Mouse (Mus musculus): Measurements from ENCODE around the gene Dmgdh.

Gene Dmgdh

GRCm38 (mm10) chr13:93710325-93710724 is 36.1 kb downstream of the Dmgdh start:
- no peak for DNase-seq (ENCODE audit: low spot score in 2 of 2)

GRCm38 (mm10) chr13:93711226-93711625 is 37.0 kb downstream of the Dmgdh start:
- no peak for DNase-seq (ENCODE audit: low spot score in 2 of 2)

- no peak for DNase-seq (ENCODE audit: low spot score in 2 of 2)
Measured at GRCm38 (mm10) chr13:93712362-93712761, 38.1 kb downstream of the Dmgdh start.

GRCm38 (mm10) chr13:93713826-93714225 is 39.6 kb downstream of the Dmgdh start:
- DNase-seq (ENCODE audit: low spot score in 2 of 2): no peak

GRCm38 (mm10) chr13:93717113-93717512 is 42.9 kb downstream of the Dmgdh start:
- DNase-seq (ENCODE audit: low spot score in 2 of 2): no peak

- peak in 1 of 2 experiments; percentile 11 for DNase-seq (ENCODE audit: low spot score in 2 of 2)
Measured at GRCm38 (mm10) chr13:93718948-93719347, 44.7 kb downstream of the Dmgdh start.

GRCm38 (mm10) chr13:93721916-93722315 is 47.7 kb downstream of the Dmgdh start:
- DNase-seq (ENCODE audit: low spot score in 2 of 2): no peak

GRCm38 (mm10) chr13:93723455-93723854 is 49.2 kb downstream of the Dmgdh start:
- no peak for DNase-seq (ENCODE audit: low spot score in 2 of 2)

- DNase-seq (ENCODE audit: low spot score in 2 of 2): no peak
Measured at GRCm38 (mm10) chr13:93724206-93724605, 50.0 kb downstream of the Dmgdh start.

GRCm38 (mm10) chr13:93735131-93735636 is 61.0 kb downstream of the Dmgdh start:
- no peak for DNase-seq (ENCODE audit: low spot score in 2 of 2)

- DNase-seq (ENCODE audit: low spot score in 2 of 2): no peak
Measured at GRCm38 (mm10) chr13:93744118-93744517, 69.9 kb downstream of the Dmgdh start.

- no peak for DNase-seq (ENCODE audit: low spot score in 2 of 2)
Measured at GRCm38 (mm10) chr13:93752597-93753400, 78.6 kb downstream of the Dmgdh start.

- DNase-seq (ENCODE audit: low spot score in 2 of 2): no peak
Measured at GRCm38 (mm10) chr13:93755084-93755483, 80.9 kb downstream of the Dmgdh start.

- no peak for DNase-seq (ENCODE audit: low spot score in 2 of 2)
Measured at GRCm38 (mm10) chr13:93756674-93757073, 82.4 kb downstream of the Dmgdh start.

- DNase-seq (ENCODE audit: low spot score in 2 of 2): no peak
Measured at GRCm38 (mm10) chr13:93757514-93757913, 83.3 kb downstream of the Dmgdh start.

- DNase-seq (ENCODE audit: low spot score in 2 of 2): no peak
Measured at GRCm38 (mm10) chr13:93758149-93758898, 84.1 kb downstream of the Dmgdh start.

- no peak for DNase-seq (ENCODE audit: low spot score in 2 of 2)
Measured at GRCm38 (mm10) chr13:93761831-93762230, 87.6 kb downstream of the Dmgdh start.

GRCm38 (mm10) chr13:93762879-93763278 is 88.6 kb downstream of the Dmgdh start:
- no peak for DNase-seq (ENCODE audit: low spot score in 2 of 2)

GRCm38 (mm10) chr13:93764321-93764973 is 90.2 kb downstream of the Dmgdh start:
- no peak for DNase-seq (ENCODE audit: low spot score in 2 of 2)

GRCm38 (mm10) chr13:93771031-93771587 is 96.9 kb downstream of the Dmgdh start:
- DNase-seq (ENCODE audit: low spot score in 2 of 2): peak in 1 of 2 experiments; percentile 30

- DNase-seq (ENCODE audit: low spot score in 2 of 2): peak; percentile 79 to 82
Measured at GRCm38 (mm10) chr13:93771588-93772278, 97.5 kb downstream of the Dmgdh start, which contains the start of gene Arsb. Gene Arsb, plus strand, starts transcription at chr13:93771630.
